Mouse (Mus musculus) cerebellum, adult 2 months (tissue): ENCODE data around the gene Hist1h3c.

Experiments
- CTCF ChIP-seq: fragments of 200-500 bp; IDR thresholded peaks from 2 replicates; pipeline ENCODE4 v1.5.1; 2011; ENCODE audit warnings: low read depth, mild to moderate bottlenecking, control low read depth, low read length, moderate library complexity, borderline replicate concordance; ENCODE audit not compliant: insufficient read depth
- POLR2A ChIP-seq: fragments of 200-500 bp; IDR thresholded peaks from 2 replicates; pipeline ENCODE4 v1.6.1; 2011; ENCODE audit warnings: low read length, control low read depth, borderline replicate concordance; ENCODE audit not compliant: insufficient read depth

GRCm38 (mm10) chr13:23764324-23765171 lies 19.1 kb upstream of the Hist1h3c start:
- TF ChIP-seq POLR2A = no peak
- no peak for TF ChIP-seq CTCF
